In genomic region chr2:72752624-72753176, GRCm38 (mm10) we compare ENCODE assay signal across 7 mouse cellular contexts.
DNase-seq lines count a peak whose midpoint lies in the region; ATAC-seq and TF ChIP-seq lines count a peak whose summit lies in the region.

No protein-coding gene starts in this region.

- no peak for TF ChIP-seq POLR2A in lung, adult 2 months (IDR thresholded peaks at IDR 0.05; ENCODE audit: borderline replicate concordance, extremely low read depth, low read depth, low read length)
- no peak for TF ChIP-seq POLR2A in small intestine, adult 2 months (IDR thresholded peaks at IDR 0.05; ENCODE audit: low read depth, low read length)

- no peak overlapping the region for H3K4me3 ChIP-seq in lung, embryonic 15.5 days
- no peak overlapping the region for H3K4me3 ChIP-seq in lung, adult 2 months (replicated peaks; ENCODE audit: extremely low read depth, low read depth, low read length)
- no peak overlapping the region for H3K4me3 ChIP-seq in heart, embryonic 14.5 days (ENCODE audit: control insufficient read depth in 1 of 2, insufficient read depth in 1 of 2, low read depth in 1 of 2, low read length in 2 of 2)
- H3K4me3 ChIP-seq in small intestine, adult 2 months (ENCODE audit: low read depth, low read length): no peak overlapping the region

- no peaks in the 10 kb centered on the region for H3K27me3 ChIP-seq in lung, embryonic 15.5 days
- no peaks in the 10 kb centered on the region for H3K27me3 ChIP-seq in heart, embryonic 14.5 days (ENCODE audit: control insufficient read depth, insufficient read depth, low read length)
- no peaks in the 10 kb centered on the region for H3K27me3 ChIP-seq in small intestine, adult 2 months (ENCODE audit: control insufficient read depth, insufficient read depth, low read length)

- H3K9me3 ChIP-seq in lung, embryonic 15.5 days: no peaks in the 10 kb centered on the region
- H3K9me3 ChIP-seq in heart, embryonic 14.5 days (ENCODE audit: control insufficient read depth, low read length): peaks cover 8% of the 10 kb centered on the region

- peak overlapping the region; percentile 69 for H3K27ac ChIP-seq in lung, embryonic 15.5 days
- H3K27ac ChIP-seq in heart, embryonic 14.5 days (replicated peaks in 1 of 2; ENCODE audit: control insufficient read depth in 1 of 2, insufficient read depth in 1 of 2, low read depth in 2 of 2, low read length in 2 of 2): peak overlapping the region; percentile 75 to 92
- peak overlapping the region; percentile 78 for H3K27ac ChIP-seq in small intestine, adult 2 months (ENCODE audit: insufficient read depth, low read depth, low read length)

- ATAC-seq in lung, embryonic 15.5 days (ENCODE audit: borderline replicate concordance, extremely low read depth, low FRiP score, low TSS enrichment): peak; percentile 64; the same call in 1 of the 2 replicates
- peak; percentile 58; the same call in 1 of the 2 replicates for ATAC-seq in heart, embryonic 14.5 days (ENCODE audit: insufficient number of reproducible peaks, insufficient read depth, low FRiP score, low read depth)

- no peak for DNase-seq in lung, adult 2 months
- DNase-seq in c-Kit-positive CD71-positive TER-119-positive erythroid progenitor cells, embryonic 14.5 days (ENCODE audit: low spot score): peak; percentile 34
- DNase-seq in gastrocnemius, postnatal 25 days: no peak
- DNase-seq in spleen, postnatal 14 days (ENCODE audit: low spot score in 2 of 2): no peak

- no peaks in the 10 kb centered on the region for H3K36me3 ChIP-seq in lung, embryonic 15.5 days
- H3K36me3 ChIP-seq in heart, embryonic 14.5 days (ENCODE audit: control insufficient read depth, insufficient read depth, low read length): no peaks in the 10 kb centered on the region
- H3K36me3 ChIP-seq in small intestine, adult 2 months (ENCODE audit: control insufficient read depth, insufficient read depth, low read length): no peaks in the 10 kb centered on the region

- 10% methylated on average over 4 of the region's 4 CpGs for WGBS in lung, embryonic 15.5 days
- 23% methylated on average over 4 of the region's 4 CpGs for WGBS in lung, adult 2 months
- 8% methylated on average over 4 of the region's 4 CpGs for WGBS in heart, embryonic 14.5 days
- WGBS in small intestine, adult 2 months: 16% methylated on average over 4 of the region's 4 CpGs

- no peak overlapping the region for H3K4me2 ChIP-seq in lung, embryonic 15.5 days
- H3K4me2 ChIP-seq in heart, embryonic 14.5 days (ENCODE audit: low read length): peak overlapping the region; percentile 28

- no peak overlapping the region for H3K9ac ChIP-seq in lung, embryonic 15.5 days
- no peak overlapping the region for H3K9ac ChIP-seq in heart, embryonic 14.5 days (ENCODE audit: low read length)

- peaks cover 12% of the 10 kb centered on the region; the same call in 1 of the 2 replicates for H3K4me1 ChIP-seq in lung, embryonic 15.5 days
- no peaks in the 10 kb centered on the region for H3K4me1 ChIP-seq in lung, adult 2 months (ENCODE audit: control insufficient read depth, insufficient read depth, low read length)
- H3K4me1 ChIP-seq in heart, embryonic 14.5 days (ENCODE audit: control insufficient read depth in 2 of 2, insufficient read depth in 2 of 2, low read length in 2 of 2): peaks cover 14 to 21% of the 10 kb centered on the region in 2 experiments
- H3K4me1 ChIP-seq in small intestine, adult 2 months (ENCODE audit: control insufficient read depth, insufficient read depth, insufficient read length, low read length): peaks cover 22% of the 10 kb centered on the region

- no peak for TF ChIP-seq CTCF in lung, adult 2 months (IDR thresholded peaks at IDR 0.05; ENCODE audit: insufficient read depth, low read length)
- TF ChIP-seq CTCF in small intestine, adult 2 months (IDR thresholded peaks at IDR 0.05; ENCODE audit: extremely low read depth, insufficient read length, insufficient replicate concordance, low read depth, low read length): no peak
